Mouse (Mus musculus) liver (tissue): ENCODE results near the gene Tnfrsf14.

Experiments used
- DNase-seq: peaks from one replicate; pipeline ENCODE4 v3.0.0-alpha.2; 2020; ENCODE audit warnings: mixed read lengths

The Tnfrsf14 gene

GRCm38 (mm10) chr4:154914707-154915106 lies 13.7 kb downstream of the Tnfrsf14 start:
- DNase-seq: peak; percentile 31

- no peak for DNase-seq
Observed at GRCm38 (mm10) chr4:154914252-154914651, 14.1 kb downstream of the Tnfrsf14 start.

DNA sequence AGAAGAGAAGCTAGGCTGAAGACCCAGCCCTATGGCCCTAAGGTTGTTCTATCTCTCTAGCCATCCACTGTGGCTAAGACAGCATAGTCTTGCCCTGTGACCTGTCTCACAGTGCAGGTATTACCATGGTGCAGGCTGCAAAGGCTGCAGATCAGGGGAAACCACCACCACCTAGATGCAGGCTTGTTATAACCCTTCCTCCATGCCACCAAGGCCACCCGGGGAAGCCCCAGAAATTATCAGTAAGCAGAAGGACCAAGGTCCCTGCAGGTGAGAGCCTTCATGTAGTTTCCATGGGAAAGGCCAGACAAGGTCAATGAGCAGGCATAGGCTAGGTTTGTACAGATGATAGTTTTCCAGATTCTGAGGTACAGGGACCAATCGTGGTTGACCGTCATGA lies 14.5 kb downstream of the Tnfrsf14 start:
- no peak for DNase-seq

- peak; percentile 89 for DNase-seq
Observed at GRCm38 (mm10) chr4:154911644-154912043, 16.7 kb downstream of the Tnfrsf14 start.

GRCm38 (mm10) chr4:154910606-154911522 lies 17.5 kb downstream of the Tnfrsf14 start:
- peak; percentile 73 for DNase-seq

DNA sequence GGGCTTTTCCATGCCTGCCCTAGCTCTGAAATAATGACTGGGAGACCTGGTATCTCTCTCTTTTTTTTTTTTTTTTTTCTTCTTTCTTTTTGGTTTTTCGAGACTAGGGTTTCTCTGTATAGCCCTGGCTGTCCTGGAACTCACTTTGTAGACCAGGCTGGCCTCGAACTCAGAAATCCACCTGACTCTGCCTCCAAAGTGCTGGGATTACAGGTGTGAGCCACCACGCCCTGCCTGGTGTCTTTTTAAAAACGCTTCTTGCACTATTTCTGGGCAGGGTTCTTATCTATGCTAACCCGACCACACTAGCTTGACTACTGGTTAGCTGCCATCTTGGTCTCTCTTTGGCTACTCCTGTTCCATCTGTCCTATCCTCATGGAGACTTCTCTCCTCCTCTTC lies 19.9 kb downstream of the Tnfrsf14 start:
- DNase-seq: peak; percentile 42

- DNase-seq: peak; percentile 94
Observed at GRCm38 (mm10) chr4:154907833-154908232, 20.5 kb downstream of the Tnfrsf14 start.

- DNase-seq: peak; percentile 88
Observed at GRCm38 (mm10) chr4:154904185-154905071, 23.9 kb downstream of the Tnfrsf14 start.

- no peak for DNase-seq
Observed at GRCm38 (mm10) chr4:154902371-154902770, 26.0 kb downstream of the Tnfrsf14 start.

DNA sequence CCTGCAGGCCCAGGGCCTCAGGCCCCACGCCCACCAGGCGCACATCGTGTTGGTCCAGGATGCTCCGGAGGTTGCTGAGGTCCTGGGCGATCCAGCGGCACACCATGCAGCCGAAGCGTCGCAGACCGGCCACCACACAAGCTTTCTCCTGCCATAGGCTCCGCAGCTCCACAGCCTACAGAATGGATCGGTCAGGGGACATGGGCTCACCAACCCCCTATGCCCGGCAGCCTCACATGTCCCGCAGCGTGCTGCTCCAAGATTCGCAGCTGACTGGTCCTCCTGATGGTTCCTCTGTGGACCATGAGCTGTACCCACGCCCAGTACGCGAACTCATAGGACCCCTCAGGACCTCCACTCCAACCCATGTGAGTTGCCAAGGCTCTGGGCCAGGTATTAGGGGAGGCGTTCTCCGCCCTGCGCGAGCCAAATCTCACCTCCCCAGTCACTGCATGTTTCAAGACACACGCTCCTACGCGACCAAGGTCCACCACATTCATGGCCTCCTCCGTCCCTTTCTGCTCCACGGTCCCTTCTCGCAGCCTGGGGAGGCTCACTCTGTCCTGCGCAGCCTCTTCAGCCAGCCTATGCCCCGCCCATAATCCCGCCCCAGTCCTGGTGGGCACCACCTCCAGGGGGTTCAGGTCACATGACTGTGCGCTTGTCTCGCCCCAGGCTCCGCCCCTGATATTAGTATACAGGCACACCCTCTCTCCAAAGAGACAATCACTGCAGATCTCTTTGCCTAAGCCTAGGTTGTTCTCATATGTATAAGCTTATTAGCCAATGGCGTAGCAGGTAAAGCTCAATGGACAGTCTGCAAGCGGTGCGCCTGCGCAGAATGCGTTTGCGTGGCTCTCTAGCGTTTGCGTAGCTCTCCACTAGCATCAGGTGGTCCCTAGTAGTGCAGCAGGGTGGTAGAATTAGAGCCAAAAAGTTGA lies 29.6 kb downstream of the Tnfrsf14 start, which contains the start of gene Fam213b:
Gene Fam213b, minus strand, starts transcription at position 630 of the 941 bp plus-strand sequence.
- peak; percentile 95 for DNase-seq

GRCm38 (mm10) chr4:154897676-154898465 lies 30.5 kb downstream of the Tnfrsf14 start:
- no peak for DNase-seq

DNA sequence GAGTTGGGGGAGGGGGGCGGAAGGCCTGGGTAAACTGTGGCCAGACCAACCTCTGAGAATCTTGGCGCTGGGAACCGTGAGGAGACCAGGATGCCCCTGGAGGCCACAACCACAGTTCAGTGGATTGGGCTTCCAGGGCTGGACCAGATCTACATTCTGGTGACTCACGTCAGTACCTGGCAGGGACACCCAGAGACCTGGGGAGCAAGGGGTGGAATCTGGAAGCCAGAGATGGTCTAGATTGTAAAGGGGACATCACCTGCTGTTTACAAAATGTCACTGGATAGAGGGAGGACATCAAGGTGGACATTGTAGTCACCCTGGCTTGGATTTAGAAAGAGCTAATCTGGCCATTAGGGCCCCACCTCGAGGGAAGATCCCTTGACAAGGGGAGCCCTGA lies 32.8 kb downstream of the Tnfrsf14 start:
- no peak for DNase-seq

DNA sequence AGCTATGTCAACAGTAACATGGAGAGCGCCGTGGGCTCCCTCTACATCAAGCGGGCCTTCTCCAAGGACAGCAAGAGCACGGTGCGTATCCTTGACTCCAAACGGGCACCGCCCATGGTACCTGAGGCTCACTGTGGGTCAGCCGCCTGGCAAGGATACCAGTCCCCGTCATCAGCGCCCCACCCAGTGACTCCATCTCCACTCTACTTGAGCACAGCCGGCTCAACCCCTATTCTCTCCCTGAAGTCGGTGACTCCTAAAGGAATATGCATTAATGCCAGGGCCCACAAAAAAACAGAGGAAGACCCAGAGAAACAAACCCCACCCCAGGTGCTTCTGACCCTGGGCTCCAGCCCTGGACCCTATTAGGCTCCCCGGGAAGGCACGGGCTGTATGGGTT lies 37.5 kb downstream of the Tnfrsf14 start:
- no peak for DNase-seq

GRCm38 (mm10) chr4:154887593-154888250 lies 40.6 kb downstream of the Tnfrsf14 start:
- no peak for DNase-seq

GRCm38 (mm10) chr4:154886876-154887592 lies 41.3 kb downstream of the Tnfrsf14 start:
- DNase-seq: no peak

DNA sequence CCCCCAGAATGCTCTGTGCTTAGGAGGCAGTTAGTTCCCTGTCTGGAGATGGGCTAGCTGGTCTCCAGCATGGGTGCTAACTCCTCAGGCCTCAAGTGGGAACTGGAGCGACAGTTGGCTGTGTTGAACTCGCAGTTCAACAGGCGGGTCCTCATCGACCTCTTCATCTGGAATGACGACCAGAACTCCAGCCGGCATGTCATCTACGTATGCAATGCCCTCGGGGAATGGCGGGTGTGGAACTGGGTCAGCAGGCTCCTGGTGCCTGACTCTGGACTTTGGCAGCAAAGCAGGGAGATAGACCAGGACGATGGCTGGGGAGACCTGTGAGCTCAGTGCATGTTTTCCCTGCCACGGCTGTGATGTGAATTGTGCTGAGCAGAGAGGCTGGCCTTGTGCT lies 42.9 kb downstream of the Tnfrsf14 start:
- DNase-seq: no peak

GRCm38 (mm10) chr4:154882014-154882659 lies 46.2 kb downstream of the Tnfrsf14 start:
- peak; percentile 91 for DNase-seq

DNA sequence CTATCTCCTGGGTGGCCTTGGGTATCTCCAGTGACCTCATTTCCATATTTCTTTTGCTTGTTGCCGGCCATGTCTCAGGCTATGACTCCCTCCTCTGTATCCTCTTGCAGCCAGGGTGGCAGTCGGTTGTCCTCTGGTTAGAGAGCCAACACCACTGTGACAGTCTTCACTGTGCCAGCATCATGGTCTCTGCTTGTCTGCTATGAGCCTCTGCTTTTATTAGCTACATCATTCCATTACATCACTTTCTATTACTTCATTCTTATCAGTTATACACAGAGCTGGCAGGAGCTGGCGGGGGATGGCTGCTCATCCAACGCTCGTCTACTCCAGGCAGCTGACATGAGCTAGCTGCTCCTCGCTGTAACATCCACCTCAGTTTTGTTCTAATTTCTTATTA lies 47.6 kb downstream of the Tnfrsf14 start:
- peak; percentile 88 for DNase-seq

DNA sequence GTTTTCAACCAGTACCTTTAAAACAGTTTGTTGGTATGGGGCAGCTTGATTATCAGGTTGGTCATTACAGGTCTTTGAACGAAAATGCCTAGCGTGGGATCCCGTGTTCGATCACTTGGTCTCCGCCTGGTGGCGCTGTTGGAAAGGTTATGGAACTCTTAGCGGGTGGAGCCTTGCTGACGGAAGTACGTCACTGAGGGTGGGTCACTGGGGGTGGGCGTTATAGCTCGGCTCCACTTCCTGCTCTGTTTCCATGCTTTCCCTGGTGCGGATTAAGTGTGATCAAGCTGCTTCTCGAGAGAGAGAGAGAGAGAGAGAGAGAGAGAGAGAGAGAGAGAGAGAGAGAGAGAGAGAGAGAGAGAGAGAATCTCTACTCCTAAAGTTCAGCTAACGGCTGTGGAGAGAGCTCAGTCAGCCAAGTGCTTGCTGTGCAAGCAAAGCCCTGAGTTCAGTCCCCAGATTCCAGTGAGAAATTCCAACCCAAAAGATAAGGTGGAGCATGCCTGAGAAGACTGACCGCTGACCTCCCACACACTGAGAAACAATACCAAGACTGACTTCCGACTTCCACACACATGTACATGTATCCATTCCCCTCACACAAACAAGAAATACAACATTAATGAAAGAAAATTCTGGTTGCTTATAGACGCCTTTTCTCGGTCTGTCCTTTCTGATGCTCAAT lies 50.4 kb downstream of the Tnfrsf14 start:
- peak; percentile 96 for DNase-seq
